Mouse (Mus musculus): ENCODE measurements around the gene Ankrd34b. TPM values are rescaled to one million over a fixed set of nuclear protein-coding genes. Genes with fewer than 3 reads are reported as not detected.

The Ankrd34b gene
- not detected for polyA plus RNA-seq (2017; shearing (Covaris generic))

DNA sequence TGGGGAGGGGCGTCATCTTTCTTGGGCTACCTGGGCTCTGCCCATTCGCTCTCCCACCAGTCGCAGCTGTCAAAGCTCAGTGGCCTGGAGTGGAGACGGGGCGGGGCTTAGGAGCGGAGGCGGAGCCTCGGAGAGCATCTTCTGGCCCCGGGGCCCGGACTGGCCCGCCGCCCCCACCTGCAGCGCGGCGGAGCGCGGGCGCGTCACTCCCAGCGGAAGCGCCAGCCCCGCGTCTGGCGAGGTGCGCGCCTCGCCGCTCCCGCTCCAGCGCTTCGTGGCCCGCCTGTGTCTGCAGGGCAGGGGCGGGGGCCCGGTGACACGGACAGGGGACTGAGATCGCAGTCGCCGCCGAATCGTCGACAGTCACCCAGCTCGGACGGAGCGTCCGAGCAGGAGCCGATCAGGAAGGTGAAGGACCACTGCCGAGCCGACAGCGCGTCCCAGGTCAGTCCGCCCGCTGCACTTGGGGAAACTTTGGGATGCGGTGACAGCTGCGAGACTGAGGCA lies at the start of gene Ankrd34b:
Gene Ankrd34b (plus strand): TSS at position 139 of the 507 bp plus-strand sequence.

GRCm38 (mm10) chr13:92483852-92484463 lies 58.3 kb downstream of the Ankrd34b start, which contains the start of gene Fam151b:
Gene Fam151b (minus strand): TSS chr13:92484015.

Other genes starting within 250 kb of the Ankrd34b start
- gene Gm20379, start 119.9 kb upstream of the Ankrd34b start, polyA plus RNA-seq (2017; shearing (Covaris generic)): 0.65 TPM
- gene Dhfr, start 71.2 kb upstream of the Ankrd34b start, polyA plus RNA-seq (2017; shearing (Covaris generic)): 1.0 TPM
- gene Msh3, start 70.9 kb upstream of the Ankrd34b start, polyA plus RNA-seq (2017; shearing (Covaris generic)): 26.2 TPM
- gene Fam151b, start 58.1 kb downstream of the Ankrd34b start, polyA plus RNA-seq (2017; shearing (Covaris generic)): 8.2 TPM
- 14.1 TPM for gene Zfyve16, start 105.0 kb downstream of the Ankrd34b start, polyA plus RNA-seq (2017; shearing (Covaris generic))
- not detected for gene Spz1, start 150.3 kb downstream of the Ankrd34b start, polyA plus RNA-seq (2017; shearing (Covaris generic))
- gene Serinc5, start 185.2 kb downstream of the Ankrd34b start, polyA plus RNA-seq (2017; shearing (Covaris generic)): 6.5 TPM

All from effector memory CD4-positive, alpha-beta T cell, adult 7 months (primary cell).